In the genomic region with DNA sequence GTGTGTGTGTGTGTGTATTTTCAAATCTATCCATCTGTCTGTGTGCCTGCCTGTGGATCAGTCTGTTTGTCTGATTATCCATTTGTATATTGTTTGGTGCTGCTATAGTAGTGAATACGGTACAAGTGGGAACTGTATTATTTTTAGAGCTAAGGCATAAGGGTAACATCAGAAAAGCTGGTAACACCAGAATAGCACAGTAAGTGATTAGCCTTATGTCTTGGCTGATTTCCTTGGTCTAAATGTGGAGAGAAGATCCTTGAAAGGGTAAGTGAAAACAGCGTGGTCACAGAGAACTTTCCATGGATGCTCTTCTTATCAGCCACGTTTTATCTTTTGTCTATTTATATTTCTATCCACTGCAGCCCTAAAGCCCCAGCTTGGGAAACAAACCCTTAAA, we compare ENCODE assay signal across 22 mouse cellular contexts.
DNase-seq lines count a peak whose midpoint lies in the region; ATAC-seq lines count a peak whose summit lies in the region.
"Had no signal": no experiment of that assay in that cellular context is flagged by ENCODE, and none has a peak within 500 bp of the region (broad histone marks: within the 10 kb centered on the region; RNA-seq: fewer than 3 reads in every experiment).

No protein-coding gene starts in this region.

- H3K4me2 ChIP-seq in heart, embryonic 12.5 days, result peak overlapping the region; percentile 16; the same call in 1 of the 2 replicates
- peak overlapping the region; percentile 46; the same call in 1 of the 2 replicates for H3K4me2 ChIP-seq in heart, embryonic 16.5 days (ENCODE audit: low read depth, low read length)
- H3K4me2 ChIP-seq: forebrain, embryonic 13.5 days; hindbrain, embryonic 14.5 days; intestine, embryonic 15.5 days; kidney, embryonic 15.5 days had no signal

- H3K9ac ChIP-seq in heart, embryonic 12.5 days, result no peak overlapping the region
- H3K9ac ChIP-seq in heart, embryonic 16.5 days (ENCODE audit: low read length), result no peak overlapping the region
- H3K9ac ChIP-seq: forebrain, embryonic 13.5 days; forebrain, postnatal 0 days; hindbrain, embryonic 14.5 days; intestine, embryonic 15.5 days; kidney, embryonic 15.5 days had no signal

- no peaks in the 10 kb centered on the region for H3K36me3 ChIP-seq in heart, embryonic 12.5 days
- H3K36me3 ChIP-seq in heart, embryonic 16.5 days (ENCODE audit: control insufficient read depth, insufficient read depth), result no peaks in the 10 kb centered on the region
- H3K36me3 ChIP-seq: embryonic facial prominence, embryonic 10.5 days; G1E; hindbrain, embryonic 10.5 days; intestine, embryonic 15.5 days; kidney, embryonic 15.5 days had no signal

- 0 out of 2 replicates have a peak, but pooled peaks have one; percentile 29 for ATAC-seq in heart, embryonic 12.5 days (ENCODE audit: insufficient number of reproducible peaks, low FRiP score)
- peak; percentile 88 for ATAC-seq in heart, embryonic 16.5 days (replicated peaks; ENCODE audit: extremely low read depth, insufficient read depth, low FRiP score)
- ATAC-seq: CD4-positive, CD25-positive, alpha-beta regulatory T cell, adult 4 months; forebrain, embryonic 13.5 days; forebrain, postnatal 0 days; intestine, embryonic 15.5 days had no signal

- no peak overlapping the region for H3K27ac ChIP-seq in heart, embryonic 12.5 days (ENCODE audit: poor library complexity, severe bottlenecking)
- peak overlapping the region; percentile 83 for H3K27ac ChIP-seq in heart, embryonic 16.5 days (ENCODE audit: low read length)
- H3K27ac ChIP-seq: embryonic facial prominence, embryonic 10.5 days; forebrain, embryonic 13.5 days; hindbrain, embryonic 10.5 days; hindbrain, embryonic 14.5 days; intestine, embryonic 15.5 days; kidney, embryonic 15.5 days had no signal

- DNase-seq in heart, adult 9 months (ENCODE audit: low spot score in 2 of 2), result peak; percentile 52 to 70
- DNase-seq in heart, adult 11 months, result no peak
- no peak for DNase-seq in cerebellum, postnatal 4 days (ENCODE audit: low spot score in 2 of 2)
- no peak for DNase-seq in B cell, adult 2 months
- DNase-seq in spleen, postnatal 36 days (ENCODE audit: low spot score in 2 of 2), result no peak
- DNase-seq: adrenal gland, postnatal 10 days; cerebellum, adult 11-12 months; cerebellum, adult 9-10 months; cerebellum, postnatal 36 days; forebrain, postnatal 0 days; gastrocnemius, postnatal 14 days; kidney, adult 18-20 months had no signal

- no peak overlapping the region for H3K4me3 ChIP-seq in heart, embryonic 12.5 days
- H3K4me3 ChIP-seq in heart, embryonic 16.5 days (ENCODE audit: low read length), result no peak overlapping the region
- H3K4me3 ChIP-seq: embryonic facial prominence, embryonic 10.5 days; forebrain, embryonic 13.5 days; hindbrain, embryonic 10.5 days; intestine, embryonic 15.5 days; kidney, embryonic 15.5 days had no signal

- no peaks in the 10 kb centered on the region for H3K9me3 ChIP-seq in heart, embryonic 12.5 days (replicated peaks)
- H3K9me3 ChIP-seq in heart, embryonic 16.5 days (replicated peaks; ENCODE audit: control insufficient read depth, low read length), result no peaks in the 10 kb centered on the region
- H3K9me3 ChIP-seq: embryonic facial prominence, embryonic 10.5 days; forebrain, embryonic 13.5 days; hindbrain, embryonic 10.5 days; intestine, embryonic 15.5 days; kidney, embryonic 15.5 days had no signal

- H3K27me3 ChIP-seq in heart, embryonic 12.5 days (replicated peaks), result no peaks in the 10 kb centered on the region
- H3K27me3 ChIP-seq in heart, embryonic 16.5 days (ENCODE audit: control insufficient read depth, insufficient read depth, low read length), result no peaks in the 10 kb centered on the region
- H3K27me3 ChIP-seq: forebrain, embryonic 13.5 days; intestine, embryonic 15.5 days; kidney, embryonic 15.5 days had no signal

- 18% methylated on average over 3 of the region's 3 CpGs for WGBS in heart, embryonic 12.5 days
- 16% methylated on average over 3 of the region's 3 CpGs for WGBS in heart, embryonic 16.5 days

- peaks cover 6% of the 10 kb centered on the region; the same call in 1 of the 2 replicates for H3K4me1 ChIP-seq in heart, embryonic 12.5 days (replicated peaks)
- H3K4me1 ChIP-seq in heart, embryonic 16.5 days (ENCODE audit: control insufficient read depth, insufficient read depth, low read length), result peaks cover 4% of the 10 kb centered on the region
- H3K4me1 ChIP-seq: embryonic facial prominence, embryonic 10.5 days; forebrain, embryonic 13.5 days; hindbrain, embryonic 10.5 days; intestine, embryonic 15.5 days; kidney, embryonic 15.5 days had no signal

Comparison
In these comparisons a context has a peak if more than half of its experiments do, and no peak if none do; other contexts are left out.
1. DNase-seq: peak in heart, adult 9 months (2 of 2); none in heart, adult 11 months (single experiment), cerebellum, postnatal 4 days (0 of 2), B cell, adult 2 months (0 of 2) and spleen, postnatal 36 days (0 of 2).